Mouse (Mus musculus): ENCODE results near the gene Creb3l1.

- TF ChIP-seq POLR2A (IDR thresholded peaks at IDR 0.05; ENCODE audit: insufficient read depth, low read length) (no peak), CTCF (IDR thresholded peaks at IDR 0.05; ENCODE audit: low read depth, low read length) (no peak)
Measured at GRCm38 (mm10) chr2:92048034-92048690, 23.9 kb upstream of the Creb3l1 start.
